Mouse (Mus musculus) kidney, embryonic 16.5 days (tissue): ENCODE results near the gene Susd4. TPM values are rescaled to one million over a fixed set of nuclear protein-coding genes. Genes with fewer than 3 reads are reported as not detected.
A peak's percentile ranks its signal among the peaks of the same experiment; 100 is the strongest.

Experiments
- ATAC-seq: fragments of 200-750 bp; cut with Nextera tagmentation; 2 replicates; pipeline ENCODE4 v1.8.0; 2017; ENCODE audit warnings: moderate TSS enrichment; ENCODE audit not compliant: low FRiP score, low TSS enrichment
- H3K27ac ChIP-seq: fragments of 300-500 bp; sonication (generic); 2 replicates; pipeline ENCODE4 v1.5.1; 2014; ENCODE audit warnings: low read length
- H3K27me3 ChIP-seq: fragments of 300-500 bp; sonication (generic); 2 replicates; pipeline ENCODE4 v1.6.1; 2014; ENCODE audit warnings: low read length, control low read depth, mixed read lengths; ENCODE audit not compliant: insufficient read depth
- H3K36me3 ChIP-seq: fragments of 300-500 bp; sonication (generic); 2 replicates; pipeline ENCODE4 v1.6.1; 2014; ENCODE audit warnings: low read length, control low read depth, mixed read lengths; ENCODE audit not compliant: insufficient read depth
- H3K4me1 ChIP-seq: fragments of 300-500 bp; sonication (generic); 2 replicates; pipeline ENCODE4 v1.6.1; 2014; ENCODE audit warnings: low read length, control low read depth, mixed read lengths; ENCODE audit not compliant: insufficient read depth
- H3K4me2 ChIP-seq: fragments of 300-500 bp; sonication (generic); replicated peaks from 2 replicates; pipeline ENCODE4 v1.6.1; 2014; ENCODE audit warnings: low read depth, low read length
- H3K4me3 ChIP-seq: fragments of 300-500 bp; sonication (generic); 2 replicates; pipeline ENCODE4 v1.5.1; 2014; ENCODE audit warnings: mild to moderate bottlenecking, low read length
- H3K9ac ChIP-seq: fragments of 300-500 bp; sonication (generic); replicated peaks from 2 replicates; pipeline ENCODE4 v1.6.1; 2014; ENCODE audit warnings: low read length
- H3K9me3 ChIP-seq: fragments of 300-500 bp; sonication (generic); 2 replicates; pipeline ENCODE4 v1.6.1; 2016; ENCODE audit warnings: low read length, control low read depth
- WGBS: fragments of 180-500 bp; shearing (Covaris S2); extraction: QIAGEN DNeasy Blood & Tissue Kit; methylation state at CpG from one replicate; pipeline ENCODE4 v1.1.7; 2014; 5-methylcytosine and 5-hydroxymethylcytosine counted together
- polyA plus RNA-seq: library from polyadenylated mRNA; unstranded; fragments of >200 nt; fragmentation: Nextera tagmentation; extraction: Ambion mirVana; gene quantifications from 2 replicates; pipeline ENCODE4 v1.2.1, GENCODE M21; 2015

The Susd4 gene
- polyA plus RNA-seq, 1 experiment from 2014 or later, result 25.7 TPM

- 89% methylated on average over 6 of the region's 6 CpGs for WGBS
- Histone ChIP-seq H3K9me3 (peaks cover 4% of the 10 kb centered on the region), H3K4me2 (no peak overlapping the region), H3K27me3 (no peaks in the 10 kb centered on the region), H3K4me1 (peaks cover 6% of the 10 kb centered on the region), H3K27ac (no peak overlapping the region), H3K9ac (no peak overlapping the region), H3K4me3 (no peak overlapping the region), H3K36me3 (no peaks in the 10 kb centered on the region)
- ATAC-seq, result no peak
Measured at GRCm38 (mm10) chr1:182779024-182779520, 15.4 kb downstream of the Susd4 start.

DNA sequence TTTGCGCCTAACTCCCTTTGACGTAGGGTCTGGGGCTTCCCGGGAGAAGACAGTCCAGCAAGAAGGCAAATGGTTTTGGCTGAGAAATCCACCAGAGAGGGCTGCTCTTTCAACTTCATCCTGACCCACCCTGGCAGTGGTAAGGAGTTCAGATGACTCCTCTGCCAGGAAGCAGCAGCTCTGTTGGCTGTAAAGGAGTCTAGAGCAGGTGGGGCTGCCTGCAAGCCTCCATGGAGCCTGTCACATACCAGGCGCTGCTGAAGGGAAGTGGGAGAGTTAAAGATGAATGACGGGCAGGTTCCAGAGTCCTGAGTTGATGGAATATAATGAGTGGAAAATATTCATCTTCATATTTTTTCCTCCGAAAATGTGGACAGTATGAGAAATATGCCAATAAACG lies 20.1 kb downstream of the Susd4 start:
- Histone ChIP-seq H3K27ac (no peak overlapping the region), H3K4me1 (peaks cover 9% of the 10 kb centered on the region), H3K27me3 (no peaks in the 10 kb centered on the region), H3K9me3 (no peaks in the 10 kb centered on the region), H3K4me3 (no peak overlapping the region), H3K9ac (no peak overlapping the region), H3K36me3 (no peaks in the 10 kb centered on the region), H3K4me2 (no peak overlapping the region)
- ATAC-seq, result no peak
- 88% methylated on average over 7 of the region's 7 CpGs for WGBS

DNA sequence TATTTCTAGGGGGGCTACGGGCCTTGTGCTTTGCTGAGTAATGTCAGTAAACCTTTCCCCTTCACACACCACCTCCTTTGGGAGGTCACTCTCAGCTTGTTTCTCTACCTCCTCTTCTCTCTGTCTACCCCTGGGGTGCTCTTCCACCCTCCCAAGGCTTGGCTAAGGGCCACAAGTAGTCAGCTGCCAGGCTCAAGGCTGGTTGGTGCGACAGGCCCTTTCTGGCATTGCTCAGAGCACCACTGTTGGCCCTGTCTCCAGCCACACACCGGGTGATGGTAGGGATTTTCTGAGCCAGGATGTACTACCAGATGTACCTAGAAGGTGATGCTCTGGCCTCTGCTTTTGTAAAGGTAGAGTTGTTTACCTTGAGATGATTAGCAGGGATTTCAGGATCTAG lies 21.1 kb downstream of the Susd4 start:
- H3K36me3 ChIP-seq, result no peaks in the 10 kb centered on the region
- no peak for ATAC-seq
- H3K27ac ChIP-seq, result no peak overlapping the region
- no peak overlapping the region for H3K9ac ChIP-seq
- WGBS, result 84% methylated on average over 3 of the region's 3 CpGs
- H3K27me3 ChIP-seq, result no peaks in the 10 kb centered on the region
- H3K9me3 ChIP-seq, result no peaks in the 10 kb centered on the region
- no peak overlapping the region for H3K4me2 ChIP-seq
- H3K4me1 ChIP-seq, result peaks cover 14% of the 10 kb centered on the region
- no peak overlapping the region for H3K4me3 ChIP-seq

DNA sequence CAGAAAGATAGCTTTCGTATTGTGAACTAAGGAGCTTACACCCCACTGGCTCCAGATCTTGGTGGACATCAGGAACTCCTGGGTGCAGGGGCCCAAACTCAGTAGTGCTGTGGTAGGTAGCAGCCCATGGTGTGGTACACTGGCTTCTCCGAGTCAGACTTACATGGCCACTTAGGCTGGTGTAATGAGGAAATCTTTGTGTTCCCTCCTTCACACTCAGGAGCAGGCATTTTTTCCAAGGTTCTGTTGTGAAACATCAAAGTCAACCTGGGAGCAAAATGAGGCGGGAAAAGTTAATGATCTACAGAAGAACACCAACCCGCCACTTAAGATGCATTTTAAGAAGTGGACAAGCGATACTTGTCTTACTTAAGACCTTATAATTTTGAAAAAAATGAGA lies 21.8 kb downstream of the Susd4 start:
- Histone ChIP-seq H3K4me1 (peaks cover 14% of the 10 kb centered on the region), H3K27me3 (no peaks in the 10 kb centered on the region), H3K9me3 (no peaks in the 10 kb centered on the region), H3K36me3 (no peaks in the 10 kb centered on the region), H3K4me2 (no peak overlapping the region), H3K9ac (no peak overlapping the region), H3K27ac (no peak overlapping the region), H3K4me3 (no peak overlapping the region)
- ATAC-seq, result no peak
- 70% methylated on average over 5 of the region's 5 CpGs for WGBS

DNA sequence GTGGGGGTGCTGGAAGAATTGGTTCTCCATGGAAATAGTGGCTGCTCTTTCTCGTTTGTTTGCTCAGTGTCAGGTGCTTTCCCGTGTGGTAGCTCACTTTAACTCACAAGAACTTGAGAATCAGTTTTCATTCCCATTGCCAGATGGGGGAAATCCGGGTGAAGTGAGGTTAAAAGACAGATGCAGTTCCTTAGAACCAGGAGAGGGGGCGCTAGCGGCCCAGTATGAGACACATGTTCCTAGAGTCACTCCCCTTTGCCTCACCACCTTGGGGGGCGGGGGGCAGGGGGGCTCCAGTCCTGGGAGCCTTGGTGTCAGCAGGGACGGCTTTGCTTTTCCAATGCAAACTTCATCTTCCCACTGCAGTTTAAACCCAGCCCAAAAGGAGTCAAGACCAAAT lies 23.4 kb downstream of the Susd4 start:
- Histone ChIP-seq H3K36me3 (no peaks in the 10 kb centered on the region), H3K9ac (no peak overlapping the region), H3K4me1 (peaks cover 15% of the 10 kb centered on the region), H3K9me3 (no peaks in the 10 kb centered on the region), H3K27me3 (no peaks in the 10 kb centered on the region), H3K27ac (no peak overlapping the region), H3K4me3 (no peak overlapping the region), H3K4me2 (no peak overlapping the region)
- no peak for ATAC-seq
- 52% methylated on average over 7 of the region's 7 CpGs for WGBS

GRCm38 (mm10) chr1:182788896-182789295 lies 25.2 kb downstream of the Susd4 start:
- no peaks in the 10 kb centered on the region for H3K36me3 ChIP-seq
- H3K4me1 ChIP-seq, result peaks cover 23% of the 10 kb centered on the region

DNA sequence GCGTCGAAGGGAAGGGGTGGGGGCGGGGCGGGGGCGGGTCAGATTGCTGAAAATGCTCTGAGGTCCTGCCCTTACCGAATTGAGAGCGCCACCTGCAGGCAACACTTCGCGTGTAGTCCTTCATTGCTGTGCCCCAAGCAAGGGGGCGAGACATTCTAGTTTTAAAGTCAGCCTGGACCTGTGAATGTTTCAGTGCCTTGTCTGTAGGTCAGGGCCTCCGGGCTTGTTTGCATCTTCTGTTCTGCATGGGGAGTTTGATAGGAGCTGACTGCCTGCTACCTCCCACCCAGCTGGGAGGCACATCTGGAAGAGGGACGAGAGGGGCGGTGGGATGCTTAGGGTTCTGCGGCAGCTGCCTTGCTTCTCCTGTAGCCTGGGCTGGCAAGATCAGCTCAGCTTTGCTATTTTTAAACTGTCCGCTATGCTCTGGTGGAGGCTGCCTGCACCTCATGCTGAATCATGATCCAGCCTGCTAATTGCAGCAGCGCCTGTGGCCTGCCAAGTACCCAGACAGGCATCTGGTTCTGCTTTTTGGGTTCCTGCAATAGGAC lies 28.9 kb downstream of the Susd4 start:
- H3K27ac ChIP-seq, result peak overlapping the region; percentile 64; the same call in 1 of the 2 replicates
- ATAC-seq, result peak; percentile 88
- H3K4me3 ChIP-seq, result no peak overlapping the region; the same call in 1 of the 2 replicates
- no peaks in the 10 kb centered on the region for H3K27me3 ChIP-seq
- 11% methylated on average over 16 of the region's 16 CpGs for WGBS
- H3K4me2 ChIP-seq, result peak overlapping the region; percentile 40
- no peaks in the 10 kb centered on the region for H3K36me3 ChIP-seq
- H3K9ac ChIP-seq, result no peak overlapping the region
- no peaks in the 10 kb centered on the region for H3K9me3 ChIP-seq
- peaks cover 16% of the 10 kb centered on the region for H3K4me1 ChIP-seq

More at GRCm38 (mm10) chr1:182788896-182789295, 25.2 kb downstream of the Susd4 start:
- Histone ChIP-seq H3K9ac (no peak overlapping the region), H3K4me2 (no peak overlapping the region), H3K9me3 (no peaks in the 10 kb centered on the region), H3K27me3 (no peaks in the 10 kb centered on the region), H3K4me3 (no peak overlapping the region), H3K27ac (no peak overlapping the region)
- 26% methylated on average over 6 of the region's 6 CpGs for WGBS
- no peak for ATAC-seq

GRCm38 (mm10) chr1:182794221-182794620 lies 30.6 kb downstream of the Susd4 start:
- H3K27me3 ChIP-seq, result no peaks in the 10 kb centered on the region
- no peak overlapping the region for H3K27ac ChIP-seq
- no peak overlapping the region for H3K4me2 ChIP-seq
- H3K9me3 ChIP-seq, result no peaks in the 10 kb centered on the region
- no peak overlapping the region for H3K9ac ChIP-seq
- 88% methylated on average over 10 of the region's 10 CpGs for WGBS
- ATAC-seq, result no peak
- H3K4me3 ChIP-seq, result no peak overlapping the region
- H3K4me1 ChIP-seq, result peaks cover 13% of the 10 kb centered on the region
- no peaks in the 10 kb centered on the region for H3K36me3 ChIP-seq

GRCm38 (mm10) chr1:182794628-182795027 lies 31.0 kb downstream of the Susd4 start:
- H3K27me3 ChIP-seq, result no peaks in the 10 kb centered on the region
- H3K4me2 ChIP-seq, result no peak overlapping the region
- H3K4me1 ChIP-seq, result peaks cover 10% of the 10 kb centered on the region
- no peak overlapping the region for H3K4me3 ChIP-seq
- H3K9me3 ChIP-seq, result no peaks in the 10 kb centered on the region
- ATAC-seq, result no peak
- 94% methylated on average over 9 of the region's 9 CpGs for WGBS
- H3K9ac ChIP-seq, result no peak overlapping the region
- H3K36me3 ChIP-seq, result no peaks in the 10 kb centered on the region
- H3K27ac ChIP-seq, result no peak overlapping the region

DNA sequence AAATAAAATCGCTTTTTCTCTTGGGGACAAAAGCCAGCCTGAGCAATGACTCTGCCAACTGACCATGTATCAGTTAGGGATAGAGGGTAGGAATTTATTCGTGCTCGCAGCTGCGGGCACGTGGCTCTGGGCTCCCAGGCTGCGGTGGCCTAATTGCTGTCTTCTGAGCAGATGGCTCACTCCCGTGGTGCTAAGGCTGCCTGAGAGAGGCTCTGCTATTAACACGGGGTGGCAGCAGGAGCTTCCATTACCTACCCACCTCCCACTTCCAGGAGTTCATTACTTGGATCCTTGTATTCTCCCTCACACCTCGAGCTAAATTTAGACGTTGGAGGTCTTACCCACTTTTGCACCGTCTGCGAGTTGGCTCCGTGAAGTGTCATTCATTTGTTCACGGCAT lies 33.4 kb downstream of the Susd4 start:
- 33% methylated on average over 14 of the region's 14 CpGs for WGBS
- no peak for ATAC-seq

More for the DNA sequence above, 33.4 kb downstream of the Susd4 start:
- Histone ChIP-seq H3K27ac (no peak overlapping the region), H3K27me3 (no peaks in the 10 kb centered on the region), H3K9me3 (no peaks in the 10 kb centered on the region), H3K4me3 (no peak overlapping the region), H3K4me1 (peaks cover 7% of the 10 kb centered on the region), H3K4me2 (no peak overlapping the region), H3K9ac (no peak overlapping the region), H3K36me3 (no peaks in the 10 kb centered on the region)
